Mouse (Mus musculus): ENCODE measurements around the gene Fstl1.

Fstl1 gene

DNA sequence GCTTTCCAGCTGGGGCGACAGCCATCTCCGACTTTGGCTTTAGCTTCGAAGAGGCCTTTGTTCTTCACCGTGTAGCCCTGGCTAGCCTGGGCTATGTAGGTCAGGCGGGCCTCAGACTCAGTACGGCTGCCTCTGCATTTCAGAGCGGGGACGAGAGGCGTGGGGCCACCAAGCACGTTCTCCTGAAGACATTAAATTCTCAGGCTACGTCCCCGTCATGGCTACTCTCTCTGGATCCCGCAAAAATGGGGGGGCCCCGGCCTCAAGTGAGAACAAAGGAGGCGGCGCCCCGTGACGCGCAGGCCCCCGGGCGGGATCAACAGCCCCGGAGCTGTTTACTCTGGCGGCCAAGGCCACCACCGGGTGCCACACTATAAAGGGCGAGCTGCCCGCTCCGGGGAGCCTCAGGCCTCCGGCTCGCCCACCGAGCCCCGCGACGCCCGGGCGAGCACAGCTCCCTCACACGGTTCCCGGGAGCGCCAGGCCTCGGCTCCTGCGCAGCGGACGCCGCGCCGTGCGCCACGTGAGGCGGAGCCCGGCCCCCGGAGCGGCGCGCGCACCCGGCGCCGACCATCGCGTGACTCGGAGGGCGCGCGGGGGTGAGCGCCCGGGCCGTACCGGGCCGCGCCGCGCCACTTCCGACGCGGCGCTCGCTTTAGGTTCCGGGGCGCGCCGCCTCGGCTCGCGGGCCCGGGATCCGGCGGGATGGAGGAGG is 91.3 kb downstream of the Fstl1 start, which contains the start of gene Lrrc58:
Gene Lrrc58, plus strand, starts transcription at position 599 of the 715 bp plus-strand sequence.
- in situ Hi-C loops (cut with MboI; ENCODE audit: low sequenced_read_pairs): no loop called here

- in situ Hi-C loops (cut with MboI; ENCODE audit: low sequenced_read_pairs): no loop called here
Observed at GRCm38 (mm10) chr16:37868506-37869469, 92.1 kb downstream of the Fstl1 start.

DNA sequence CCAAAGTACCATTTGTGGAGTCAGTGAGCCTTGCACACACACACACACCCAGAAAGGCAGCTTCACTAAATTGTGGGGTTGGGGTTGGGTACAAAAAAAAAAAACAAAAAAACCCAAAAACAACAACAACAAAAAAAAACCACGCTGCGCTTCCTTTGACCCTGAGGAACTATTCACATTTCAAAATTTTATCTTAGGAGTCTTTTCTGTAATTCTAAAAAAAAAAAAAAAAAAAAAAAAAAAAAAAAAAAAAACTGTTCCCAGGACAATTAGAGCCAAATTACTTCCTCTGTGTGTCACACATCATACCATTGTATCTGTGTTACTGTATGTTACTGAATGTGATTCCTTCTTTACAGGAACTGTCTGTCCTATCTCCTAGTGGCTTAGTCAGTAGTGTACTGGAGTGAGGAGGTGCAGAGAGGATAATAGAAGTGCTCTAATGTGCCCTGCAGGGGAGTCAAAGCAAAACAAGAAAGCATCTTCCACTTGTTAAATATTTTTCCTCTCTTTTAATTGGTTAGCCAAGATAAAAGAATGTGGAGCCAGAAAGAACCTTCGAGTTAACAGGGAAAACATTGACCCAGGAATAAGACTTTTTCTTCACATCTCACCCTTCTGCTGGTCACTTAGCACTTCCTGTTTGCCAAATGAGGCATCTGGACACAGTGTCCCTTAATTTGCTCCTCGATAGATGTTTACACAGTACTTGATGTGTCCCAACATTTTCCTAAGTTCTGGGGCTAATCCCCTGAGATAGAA is 93.0 kb downstream of the Fstl1 start:
- in situ Hi-C loops (cut with MboI; ENCODE audit: low sequenced_read_pairs): no loop called here

DNA sequence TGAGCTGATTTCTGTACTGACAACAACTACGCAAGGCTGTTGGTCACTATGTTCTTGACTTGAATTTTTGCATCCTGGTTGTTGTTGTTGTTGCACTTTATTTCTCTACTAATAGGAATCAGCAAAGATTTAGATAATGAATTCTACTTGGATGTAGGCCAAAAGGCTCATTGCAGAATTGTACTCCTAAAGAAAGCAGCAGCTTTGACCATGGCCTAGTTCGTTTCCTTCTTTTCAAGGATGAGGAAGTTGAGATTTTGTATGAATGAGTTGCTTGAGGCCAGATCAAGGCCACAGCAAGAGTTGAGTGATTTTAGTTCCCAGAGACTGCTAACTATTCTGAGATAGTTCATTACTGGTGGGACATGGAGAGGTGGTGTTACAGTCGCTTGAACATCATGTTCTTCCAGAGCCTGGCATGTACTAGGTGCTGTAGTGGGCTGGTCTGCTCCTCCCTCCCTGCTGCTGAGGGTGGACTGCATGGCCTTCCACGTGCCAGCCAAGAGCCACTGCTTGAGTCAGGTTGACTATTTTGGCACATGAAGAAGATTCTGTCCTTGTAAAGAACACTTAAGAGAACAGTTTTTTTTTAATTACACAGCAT is 94.5 kb downstream of the Fstl1 start:
- in situ Hi-C loops (cut with MboI; ENCODE audit: low sequenced_read_pairs): no loop called here

DNA sequence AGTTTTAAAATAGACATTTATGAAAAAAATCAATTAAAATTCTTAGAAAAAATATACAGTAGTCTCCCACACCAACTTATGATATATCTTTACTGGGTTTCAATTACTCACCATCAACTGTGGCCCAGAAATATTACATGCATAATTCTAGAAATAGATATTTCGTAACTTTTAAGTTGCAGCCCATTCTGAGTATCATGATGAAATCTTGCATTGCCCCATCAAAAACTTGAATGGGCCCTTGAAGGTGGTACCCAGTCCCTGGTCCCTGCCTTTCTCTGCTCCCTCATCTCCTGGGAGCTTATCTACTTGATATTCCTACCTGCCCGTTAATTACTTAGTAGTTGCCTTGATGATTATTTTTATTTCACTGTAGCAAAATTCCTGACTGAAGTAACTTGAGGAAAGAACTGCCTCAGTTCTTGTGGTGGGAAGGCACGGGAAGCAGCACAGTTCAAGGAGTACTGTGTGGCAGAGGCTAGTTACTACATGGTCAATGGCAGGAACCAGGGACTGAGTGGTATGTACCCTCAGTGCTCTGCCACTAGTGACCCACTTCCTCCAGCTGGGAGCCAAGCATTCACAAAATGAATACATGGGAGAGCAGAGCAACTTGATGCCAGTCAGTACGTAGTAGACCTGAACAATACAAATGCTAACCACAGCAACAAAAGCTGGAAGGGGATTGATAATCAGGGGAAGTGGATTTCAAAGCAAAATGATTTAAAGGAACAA is 98.0 kb downstream of the Fstl1 start:
- in situ Hi-C loops (cut with MboI; ENCODE audit: low sequenced_read_pairs): no loop called here

DNA sequence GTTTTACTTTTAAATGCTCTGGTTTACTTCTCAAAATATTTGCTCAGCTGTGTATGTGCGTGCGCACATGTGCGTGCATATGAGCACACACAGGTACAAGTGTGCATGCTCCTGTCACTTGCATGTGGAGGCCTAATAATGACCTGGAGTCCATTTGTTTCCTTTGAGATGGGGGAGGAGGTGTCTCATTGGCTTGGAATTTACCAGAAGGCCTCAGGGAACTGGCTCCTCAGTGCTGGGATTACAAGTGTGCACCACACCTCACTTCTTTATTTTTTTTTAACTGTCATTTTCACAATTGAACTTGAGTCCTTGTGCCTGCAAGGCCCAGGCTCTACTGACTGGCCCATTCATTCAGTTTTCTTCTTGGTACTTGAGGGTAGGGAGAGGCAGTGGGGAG is 100.7 kb downstream of the Fstl1 start:
- in situ Hi-C loops (cut with MboI; ENCODE audit: low sequenced_read_pairs): no loop called here

DNA sequence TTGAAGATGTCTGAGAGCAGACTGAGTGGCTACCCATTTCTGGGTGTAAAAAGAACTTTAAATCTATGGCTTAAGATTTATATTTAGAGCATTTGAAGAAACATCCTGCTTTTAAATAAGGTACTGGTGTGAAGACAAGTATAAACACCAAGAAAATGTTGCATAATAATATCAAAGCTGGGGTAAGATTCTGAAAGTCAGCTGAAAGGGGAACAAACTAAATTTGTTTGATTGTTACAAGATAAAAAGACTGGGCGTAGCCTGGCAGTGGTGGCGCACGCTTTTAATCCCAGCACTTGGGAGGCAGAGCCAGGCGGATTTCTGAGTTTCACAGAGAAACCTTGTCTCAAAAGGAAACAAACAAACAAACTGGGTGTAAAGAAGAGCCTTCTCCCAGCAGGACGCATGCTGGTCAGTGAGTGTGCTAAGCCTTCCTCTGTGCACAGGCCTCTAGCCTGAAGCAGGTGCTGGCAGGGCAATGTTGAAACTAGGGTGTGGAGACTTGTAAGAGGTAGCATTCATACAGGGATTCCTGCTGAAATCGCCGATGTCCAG is 102.4 kb downstream of the Fstl1 start:
- in situ Hi-C loops (cut with MboI; ENCODE audit: low sequenced_read_pairs): no loop called here

GRCm38 (mm10) chr16:37879750-37880419 is 103.2 kb downstream of the Fstl1 start:
- in situ Hi-C loops (cut with MboI; ENCODE audit: low sequenced_read_pairs): no loop called here

- in situ Hi-C loops (cut with MboI; ENCODE audit: low sequenced_read_pairs): no loop called here
Observed at GRCm38 (mm10) chr16:37881168-37881567, 104.5 kb downstream of the Fstl1 start.

Measured in CH12F3 (cell line).